Mouse (Mus musculus) stomach, embryonic 15.5 days (tissue): ENCODE results near the gene Gm49393. TPM values are rescaled to one million over a fixed set of nuclear protein-coding genes. Genes with fewer than 3 reads are reported as not detected.
"Not testable (repeated sequence)": the region's sequence is repeated elsewhere in the genome, so short reads cannot be mapped to it uniquely, and the experiment has no call there.

Source experiments
- ATAC-seq: fragments of 200-750 bp; cut with Nextera tagmentation; 2 replicates; pipeline ENCODE4 v1.8.0; 2017; ENCODE audit warnings: low read depth, moderate number of reproducible peaks, moderate TSS enrichment; ENCODE audit not compliant: insufficient read depth, low FRiP score
- H3K27ac ChIP-seq: fragments of 300-500 bp; sonication (generic); 2 replicates; pipeline ENCODE4 v1.5.1; 2015; ENCODE audit warnings: mild to moderate bottlenecking, inconsistent platforms
- H3K27me3 ChIP-seq: fragments of 300-500 bp; sonication (generic); replicated peaks from 2 replicates; pipeline ENCODE4 v1.6.1; 2015; ENCODE audit warnings: inconsistent platforms
- H3K36me3 ChIP-seq: fragments of 300-500 bp; sonication (generic); 2 replicates; pipeline ENCODE4 v1.6.1; 2015; ENCODE audit warnings: inconsistent platforms
- H3K4me1 ChIP-seq: fragments of 300-500 bp; sonication (generic); 2 replicates; pipeline ENCODE4 v1.6.1; 2015; ENCODE audit warnings: inconsistent platforms
- H3K4me2 ChIP-seq: fragments of 300-500 bp; sonication (generic); 2 replicates; pipeline ENCODE4 v1.6.1; 2015; ENCODE audit warnings: mild to moderate bottlenecking, inconsistent platforms
- H3K4me3 ChIP-seq: fragments of 300-500 bp; sonication (generic); replicated peaks from 2 replicates; pipeline ENCODE4 v1.5.1; 2015; ENCODE audit warnings: inconsistent platforms
- H3K9ac ChIP-seq: fragments of 300-500 bp; sonication (generic); 2 replicates; pipeline ENCODE4 v1.6.1; 2015; ENCODE audit warnings: inconsistent platforms
- H3K9me3 ChIP-seq: fragments of 300-500 bp; sonication (generic); 2 replicates; pipeline ENCODE4 v1.6.1; 2016; ENCODE audit warnings: inconsistent platforms
- WGBS: fragments of 180-500 bp; shearing (Covaris S2); methylation state at CpG from one replicate; pipeline ENCODE4 v1.1.7; 2015; 5-methylcytosine and 5-hydroxymethylcytosine counted together
- polyA plus RNA-seq: library from polyadenylated mRNA; unstranded; fragments of >200 nt; fragmentation: Nextera tagmentation; extraction: Ambion mirVana; gene quantifications from 2 replicates; pipeline ENCODE4 v1.2.1, GENCODE M21; 2015

The Gm49393 gene
- polyA plus RNA-seq: 0.44 TPM in 1 of 2 replicates, not detected in the other

- not testable (repeated sequence) for H3K4me3 ChIP-seq, H3K4me2 ChIP-seq, H3K27me3 ChIP-seq, H3K9me3 ChIP-seq, H3K27ac ChIP-seq, H3K4me1 ChIP-seq, H3K36me3 ChIP-seq, ATAC-seq, H3K9ac ChIP-seq
- 62% methylated on average over 2 of the region's 2 CpGs for WGBS
Measured at GRCm38 (mm10) chr13:60935490-60935889, at the start of gene Gm49393. TSS of gene Gm49393 (minus strand) at chr13:60935590.

- 70% methylated on average over 4 of the region's 4 CpGs for WGBS
- H3K4me3 ChIP-seq, H3K9ac ChIP-seq, H3K9me3 ChIP-seq, H3K36me3 ChIP-seq, H3K4me2 ChIP-seq, H3K27ac ChIP-seq, ATAC-seq, H3K27me3 ChIP-seq, H3K4me1 ChIP-seq: not testable (repeated sequence)
Measured at GRCm38 (mm10) chr13:60972319-60972718, 36.9 kb upstream of the Gm49393 start.

GRCm38 (mm10) chr13:60963985-60964384, 28.6 kb upstream of the Gm49393 start:
- not testable (repeated sequence) for H3K4me1 ChIP-seq, ATAC-seq, H3K27ac ChIP-seq, H3K36me3 ChIP-seq, H3K27me3 ChIP-seq, H3K4me3 ChIP-seq, H3K9ac ChIP-seq, H3K9me3 ChIP-seq, H3K4me2 ChIP-seq
- WGBS: 30% methylated on average over 5 of the region's 5 CpGs

GRCm38 (mm10) chr13:60961706-60962105, 26.3 kb upstream of the Gm49393 start:
- Histone ChIP-seq H3K27me3 (no peaks in the 10 kb centered on the region), H3K27ac (no peak overlapping the region), H3K9ac (no peak overlapping the region), H3K4me3 (no peak overlapping the region), H3K4me1 (no peaks in the 10 kb centered on the region), H3K4me2 (no peak overlapping the region), H3K9me3 (no peaks in the 10 kb centered on the region), H3K36me3 (no peaks in the 10 kb centered on the region)
- WGBS: 62% methylated on average over 5 of the region's 5 CpGs
- ATAC-seq: no peak

GRCm38 (mm10) chr13:60941884-60942283, 6.5 kb upstream of the Gm49393 start, which contains the start of gene Tpbpa:
TSS of gene Tpbpa (minus strand) at chr13:60941984.
- not testable (repeated sequence) for H3K4me3 ChIP-seq, ATAC-seq, H3K9me3 ChIP-seq, H3K4me2 ChIP-seq, H3K36me3 ChIP-seq, H3K4me1 ChIP-seq, H3K27ac ChIP-seq, H3K27me3 ChIP-seq, H3K9ac ChIP-seq
- 76% methylated on average over 3 of the region's 3 CpGs for WGBS

GRCm38 (mm10) chr13:60936500-60936901, 1.1 kb upstream of the Gm49393 start, which contains the start of the genes Gm49391 and Ctla2a:
TSS of gene Gm49391 (minus strand) at chr13:60936571.
TSS of gene Ctla2a (minus strand) at chr13:60936625.
- Histone ChIP-seq H3K27ac (no peak within 1 kb of the TSS), H3K4me3 (no peak within 1 kb of the TSS), H3K4me1 (no peaks in the 10 kb centered on the region), H3K27me3 (no peaks in the 10 kb centered on the region), H3K9me3 (no peaks in the 10 kb centered on the region), H3K36me3 (no peaks in the 10 kb centered on the region), H3K4me2 (no peak within 1 kb of the TSS), H3K9ac (no peak within 1 kb of the TSS)
- no peak; the same call in 1 of the 2 replicates for ATAC-seq
- WGBS: 52% methylated on average over 5 of the region's 5 CpGs

GRCm38 (mm10) chr13:60904780-60905179, 30.6 kb downstream of the Gm49393 start, which contains the start of gene Tpbpb:
TSS of gene Tpbpb (minus strand) at chr13:60904880.
- WGBS: 79% methylated on average over 2 of the region's 2 CpGs
- not testable (repeated sequence) for ATAC-seq, H3K4me3 ChIP-seq, H3K4me1 ChIP-seq, H3K9ac ChIP-seq, H3K27me3 ChIP-seq, H3K9me3 ChIP-seq, H3K27ac ChIP-seq, H3K4me2 ChIP-seq, H3K36me3 ChIP-seq

GRCm38 (mm10) chr13:60897328-60897727, 38.1 kb downstream of the Gm49393 start, which contains the start of gene Ctla2b:
TSS of gene Ctla2b (minus strand) at chr13:60897447.
- Histone ChIP-seq H3K4me2 (no peak within 1 kb of the TSS), H3K9me3 (no peaks in the 10 kb centered on the region), H3K27ac (no peak within 1 kb of the TSS), H3K9ac (no peak within 1 kb of the TSS), H3K27me3 (no peaks in the 10 kb centered on the region), H3K4me1 (no peaks in the 10 kb centered on the region), H3K4me3 (no peak within 1 kb of the TSS), H3K36me3 (no peaks in the 10 kb centered on the region)
- 0 out of 2 replicates have a peak, but pooled peaks have one; percentile 27 for ATAC-seq
- WGBS: 56% methylated on average over 3 of the region's 3 CpGs

GRCm38 (mm10) chr13:60896794-60897193, 38.6 kb downstream of the Gm49393 start, which contains the start of gene Gm49392:
TSS of gene Gm49392 (minus strand) at chr13:60896894.
- not testable (repeated sequence) for H3K4me3 ChIP-seq, H3K36me3 ChIP-seq, H3K9me3 ChIP-seq, H3K27ac ChIP-seq, ATAC-seq, H3K4me1 ChIP-seq, H3K27me3 ChIP-seq, H3K4me2 ChIP-seq, H3K9ac ChIP-seq
- 81% methylated on average over 8 of the region's 8 CpGs for WGBS

- no peak for ATAC-seq
- no peaks in the 10 kb centered on the region for H3K9me3 ChIP-seq
- H3K36me3 ChIP-seq: no peaks in the 10 kb centered on the region
- no peak overlapping the region for H3K4me2 ChIP-seq
- no peak overlapping the region for H3K9ac ChIP-seq
- no peak overlapping the region for H3K27ac ChIP-seq
- no peak overlapping the region for H3K4me3 ChIP-seq
- no peaks in the 10 kb centered on the region for H3K4me1 ChIP-seq
- H3K27me3 ChIP-seq: no peaks in the 10 kb centered on the region
Measured at GRCm38 (mm10) chr13:60895406-60896160, 39.8 kb downstream of the Gm49393 start.

- no peaks in the 10 kb centered on the region for H3K27me3 ChIP-seq
- no peak overlapping the region for H3K4me3 ChIP-seq
- H3K9ac ChIP-seq: no peak overlapping the region
- no peak for ATAC-seq
- no peak overlapping the region for H3K4me2 ChIP-seq
- no peaks in the 10 kb centered on the region for H3K4me1 ChIP-seq
- H3K27ac ChIP-seq: no peak overlapping the region
- no peaks in the 10 kb centered on the region for H3K36me3 ChIP-seq
- 87% methylated on average over 1 of the region's 1 CpGs for WGBS
- no peaks in the 10 kb centered on the region for H3K9me3 ChIP-seq
Measured at GRCm38 (mm10) chr13:60892301-60892700, 43.1 kb downstream of the Gm49393 start.

- no peak within 1 kb of the TSS for H3K9ac ChIP-seq
- H3K4me2 ChIP-seq: no peak within 1 kb of the TSS
- H3K27me3 ChIP-seq: no peaks in the 10 kb centered on the region
- H3K4me3 ChIP-seq: no peak within 1 kb of the TSS
- ATAC-seq: no peak
- no peaks in the 10 kb centered on the region for H3K36me3 ChIP-seq
- H3K4me1 ChIP-seq: no peaks in the 10 kb centered on the region
- 53% methylated on average over 1 of the region's 1 CpGs for WGBS
- H3K9me3 ChIP-seq: no peaks in the 10 kb centered on the region
- H3K27ac ChIP-seq: no peak within 1 kb of the TSS
Measured at GRCm38 (mm10) chr13:60864281-60864680, 71.1 kb downstream of the Gm49393 start, which contains the start of gene 4930486L24Rik. TSS of gene 4930486L24Rik (minus strand) at chr13:60864475.
